Mouse (Mus musculus) kidney, embryonic 16.5 days (tissue): Measurements from ENCODE around the gene Gm45844. TPM values are rescaled to one million over a fixed set of nuclear protein-coding genes. Genes with fewer than 3 reads are reported as not detected.
A peak's percentile ranks its signal among the peaks of the same experiment; 100 is the strongest.
"Not testable (repeated sequence)": the region's sequence is repeated elsewhere in the genome, so short reads cannot be mapped to it uniquely, and the experiment has no call there.

ENCODE experiments used
- ATAC-seq: fragments of 200-750 bp; cut with Nextera tagmentation; 2 replicates; pipeline ENCODE4 v1.8.0; 2017; ENCODE audit warnings: moderate TSS enrichment; ENCODE audit not compliant: low FRiP score, low TSS enrichment
- H3K27ac ChIP-seq: fragments of 300-500 bp; sonication (generic); 2 replicates; pipeline ENCODE4 v1.5.1; 2014; ENCODE audit warnings: low read length
- H3K27me3 ChIP-seq: fragments of 300-500 bp; sonication (generic); 2 replicates; pipeline ENCODE4 v1.6.1; 2014; ENCODE audit warnings: low read length, control low read depth, mixed read lengths; ENCODE audit not compliant: insufficient read depth
- H3K36me3 ChIP-seq: fragments of 300-500 bp; sonication (generic); 2 replicates; pipeline ENCODE4 v1.6.1; 2014; ENCODE audit warnings: low read length, control low read depth, mixed read lengths; ENCODE audit not compliant: insufficient read depth
- H3K4me1 ChIP-seq: fragments of 300-500 bp; sonication (generic); 2 replicates; pipeline ENCODE4 v1.6.1; 2014; ENCODE audit warnings: low read length, control low read depth, mixed read lengths; ENCODE audit not compliant: insufficient read depth
- H3K4me2 ChIP-seq: fragments of 300-500 bp; sonication (generic); replicated peaks from 2 replicates; pipeline ENCODE4 v1.6.1; 2014; ENCODE audit warnings: low read depth, low read length
- H3K4me3 ChIP-seq: fragments of 300-500 bp; sonication (generic); 2 replicates; pipeline ENCODE4 v1.5.1; 2014; ENCODE audit warnings: mild to moderate bottlenecking, low read length
- H3K9ac ChIP-seq: fragments of 300-500 bp; sonication (generic); replicated peaks from 2 replicates; pipeline ENCODE4 v1.6.1; 2014; ENCODE audit warnings: low read length
- H3K9me3 ChIP-seq: fragments of 300-500 bp; sonication (generic); 2 replicates; pipeline ENCODE4 v1.6.1; 2016; ENCODE audit warnings: low read length, control low read depth
- WGBS: fragments of 180-500 bp; shearing (Covaris S2); extraction: QIAGEN DNeasy Blood & Tissue Kit; methylation state at CpG from one replicate; pipeline ENCODE4 v1.1.7; 2014; 5-methylcytosine and 5-hydroxymethylcytosine counted together
- polyA plus RNA-seq: library from polyadenylated mRNA; unstranded; fragments of >200 nt; fragmentation: Nextera tagmentation; extraction: Ambion mirVana; gene quantifications from 2 replicates; pipeline ENCODE4 v1.2.1, GENCODE M21; 2015

Gm45844 gene
- 2.7 and 4.2 TPM in 2 replicates for polyA plus RNA-seq

DNA sequence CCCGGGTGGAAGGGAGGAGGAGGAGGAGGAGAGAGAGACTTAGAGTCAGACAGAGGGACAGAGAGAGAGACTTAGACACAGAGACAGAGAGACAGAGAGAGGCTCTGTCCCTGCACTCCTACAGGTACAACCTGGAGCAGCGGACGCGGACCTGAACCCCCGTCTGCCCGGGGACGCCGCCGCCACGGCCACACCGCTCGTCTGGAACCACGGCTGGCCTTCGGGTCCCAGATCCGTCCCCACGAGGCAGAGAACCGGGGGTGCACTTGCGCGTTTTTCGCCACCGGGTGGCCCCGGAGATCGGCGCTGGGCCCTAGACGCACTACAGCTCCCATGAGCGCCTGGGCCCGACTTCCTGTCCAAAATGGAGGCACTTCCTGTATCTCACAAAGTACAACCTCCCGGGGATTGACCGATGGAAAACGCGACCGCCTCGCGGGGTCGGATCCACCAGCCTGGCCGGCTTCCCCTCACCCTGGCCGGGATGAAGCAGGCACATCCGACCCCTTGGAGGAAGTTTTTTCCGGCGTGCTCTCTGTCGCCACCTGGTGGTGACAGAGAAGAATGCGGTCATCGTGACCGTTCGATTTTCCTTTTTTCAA is at the start of gene Gm45844:
Gene Gm45844, minus strand, starts transcription at position 324 of the 602 bp plus-strand sequence.
- peak within 1 kb of the TSS; percentile 33 for H3K4me3 ChIP-seq
- not testable (repeated sequence) for H3K27me3 ChIP-seq, H3K4me1 ChIP-seq, H3K36me3 ChIP-seq, H3K9me3 ChIP-seq
- H3K9ac ChIP-seq, result 0 out of 2 replicates have a peak within 1 kb of the TSS, but pooled peaks have one; percentile 2
- 32% methylated on average over 45 of the region's 45 CpGs for WGBS
- H3K4me2 ChIP-seq, result peak within 1 kb of the TSS; percentile 46
- ATAC-seq, result peak; percentile 100
- peak within 1 kb of the TSS; percentile 63; the same call in 1 of the 2 replicates for H3K27ac ChIP-seq

DNA sequence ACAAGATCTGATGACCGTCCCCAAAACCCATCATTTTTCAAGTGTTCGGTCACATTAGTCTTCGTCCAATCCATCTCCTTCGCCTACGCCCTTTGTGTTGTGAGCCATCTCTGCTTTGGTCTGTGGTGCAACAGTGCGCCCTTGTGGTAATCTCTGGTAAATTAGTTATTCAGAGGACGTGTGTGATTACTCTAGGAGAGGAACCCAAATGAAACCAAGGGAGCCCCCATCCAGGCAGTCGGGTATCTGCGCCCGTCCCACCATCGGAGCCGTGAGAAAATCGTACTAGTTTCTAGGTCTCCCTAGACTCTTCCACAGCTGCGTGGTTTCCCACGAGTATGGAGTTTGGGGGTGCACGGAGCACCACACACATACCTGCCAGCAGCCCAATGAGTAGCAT is 17.5 kb upstream of the Gm45844 start:
- Histone ChIP-seq H3K4me3 (no peak overlapping the region), H3K27me3 (no peaks in the 10 kb centered on the region), H3K36me3 (peaks cover 46% of the 10 kb centered on the region), H3K4me1 (0 out of 2 replicates have a peak, but pooled peaks cover 5% of the 10 kb centered on the region), H3K9ac (no peak overlapping the region), H3K9me3 (peaks cover 13% of the 10 kb centered on the region; the same call in 1 of the 2 replicates), H3K27ac (no peak overlapping the region), H3K4me2 (no peak overlapping the region)
- no peak for ATAC-seq
- WGBS, result 84% methylated on average over 16 of the region's 16 CpGs

DNA sequence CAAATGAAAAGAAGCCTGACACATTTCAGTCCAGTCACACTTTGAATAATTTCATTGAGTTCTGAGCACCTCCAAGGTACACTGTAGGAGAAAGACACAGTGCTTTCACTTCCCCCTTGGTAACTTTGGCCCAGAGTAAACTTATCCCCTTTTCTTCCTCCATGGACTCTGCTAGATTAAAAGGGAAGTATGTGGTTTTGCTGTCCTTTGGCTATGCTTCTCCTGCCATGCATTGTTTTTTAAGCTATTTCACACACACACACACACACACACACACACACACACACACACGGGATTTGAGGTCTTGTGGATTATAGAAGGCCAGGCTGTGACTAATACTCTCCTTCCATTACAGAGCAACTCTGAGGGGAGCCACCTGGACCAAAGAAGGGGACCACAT is 3.3 kb upstream of the Gm45844 start:
- no peaks in the 10 kb centered on the region for H3K27me3 ChIP-seq

DNA sequence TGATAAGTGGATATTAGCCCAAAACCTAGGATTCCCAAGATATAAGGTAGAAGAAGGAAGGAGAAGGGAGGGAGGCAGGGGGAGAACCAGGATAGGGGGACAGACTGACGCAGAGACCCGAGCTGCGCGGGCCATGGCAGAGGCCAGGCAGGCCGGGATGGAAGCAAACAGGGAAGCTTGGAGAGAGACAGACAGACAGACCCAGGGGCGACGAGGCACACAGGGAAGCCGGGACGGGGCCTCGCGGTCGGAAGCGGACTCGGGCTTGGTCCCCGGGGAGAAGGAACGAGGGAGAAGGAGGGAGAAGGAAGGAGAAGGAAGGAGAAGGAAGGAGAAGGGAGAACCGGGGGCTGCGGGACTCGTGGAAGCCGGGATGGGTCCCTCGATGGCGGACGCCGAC is 533 bp downstream of the Gm45844 start:
- peak overlapping the region; percentile 46 for H3K4me2 ChIP-seq
- not testable (repeated sequence) for H3K36me3 ChIP-seq, H3K4me1 ChIP-seq, H3K27me3 ChIP-seq, H3K9me3 ChIP-seq, H3K9ac ChIP-seq
- peak overlapping the region; percentile 63; the same call in 1 of the 2 replicates for H3K27ac ChIP-seq
- ATAC-seq, result peak; percentile 81
- 40% methylated on average over 19 of the region's 24 CpGs for WGBS
- peak overlapping the region; percentile 33 for H3K4me3 ChIP-seq

More for the DNA sequence above, 3.3 kb upstream of the Gm45844 start:
- no peak overlapping the region for H3K9ac ChIP-seq
- no peak overlapping the region for H3K4me3 ChIP-seq
- peaks cover 4% of the 10 kb centered on the region for H3K9me3 ChIP-seq
- ATAC-seq, result no peak
- no peak overlapping the region for H3K27ac ChIP-seq
- no peak overlapping the region for H3K4me2 ChIP-seq
- H3K36me3 ChIP-seq, result peaks cover 20% of the 10 kb centered on the region; the same call in 1 of the 2 replicates
- 83% methylated on average over 1 of the region's 1 CpGs for WGBS
- H3K4me1 ChIP-seq, result no peaks in the 10 kb centered on the region

DNA sequence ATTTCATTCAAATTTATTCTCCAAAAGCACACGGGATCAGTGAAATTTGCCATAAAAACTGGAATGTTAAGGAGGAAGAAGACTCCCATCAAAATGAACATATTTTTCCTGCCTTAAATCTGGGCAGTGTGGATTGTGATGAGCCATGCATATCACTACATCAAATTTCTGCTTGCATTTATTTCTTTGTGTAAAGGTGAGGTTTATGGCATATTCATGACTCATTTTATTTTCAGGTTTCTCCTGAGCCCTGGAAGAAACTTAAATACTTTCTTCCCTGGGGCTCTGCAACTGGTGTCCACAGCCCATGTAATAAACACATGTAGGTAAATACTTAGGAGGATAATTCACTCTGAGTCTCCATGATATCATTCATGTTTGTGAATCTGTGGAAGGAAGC is 30.9 kb downstream of the Gm45844 start, which contains the start of gene Vmn2r29:
Gene Vmn2r29, minus strand, starts transcription at position 101 of the 400 bp plus-strand sequence.
- WGBS, result no CpG with 5 or more reads among the region's 1 CpGs
- H3K36me3 ChIP-seq, result not testable (repeated sequence)

DNA sequence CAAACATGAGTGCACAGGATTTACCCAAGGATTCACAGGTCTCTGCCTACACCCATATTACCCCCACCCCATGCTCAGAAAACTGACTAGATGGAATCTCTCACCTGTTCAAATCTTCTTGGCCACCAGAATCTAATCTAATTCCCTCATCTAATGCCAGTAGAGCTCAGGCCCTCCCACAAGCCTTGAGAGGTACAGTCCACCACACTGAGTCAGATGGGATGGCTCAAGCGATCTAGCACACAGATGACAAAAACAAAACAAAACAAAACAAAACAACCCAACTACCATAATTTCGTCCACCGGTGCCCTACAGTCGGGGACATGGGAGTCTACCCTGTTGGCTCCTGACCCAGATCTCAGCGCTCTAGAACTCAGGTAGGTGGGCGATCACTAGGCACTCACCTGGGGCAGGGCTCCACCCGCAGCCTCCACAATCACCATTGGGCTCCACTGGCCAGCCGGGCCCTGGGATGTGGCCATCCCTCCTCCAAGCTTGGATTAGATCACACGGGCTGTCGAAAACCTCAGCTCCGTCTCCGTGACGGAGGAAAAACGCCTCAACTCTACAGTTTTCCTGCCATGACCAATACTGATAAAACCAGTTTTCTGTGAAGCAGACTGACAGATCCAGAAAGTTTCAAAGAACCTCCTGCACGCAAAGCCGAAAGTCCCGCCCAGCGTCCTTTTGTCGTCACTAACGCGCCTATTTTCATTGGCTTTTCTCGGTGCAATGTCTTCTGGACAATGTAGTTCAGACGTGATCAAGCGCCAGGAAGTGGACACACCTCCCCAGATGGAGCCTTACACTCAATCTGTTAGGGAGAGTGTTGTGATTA is 68.6 kb downstream of the Gm45844 start, which contains the start of gene Zfp772:
Gene Zfp772, minus strand, starts transcription at position 686 of the 839 bp plus-strand sequence.
- ATAC-seq, result not testable (repeated sequence)

More for the DNA sequence above, 30.9 kb downstream of the Gm45844 start, which contains the start of gene Vmn2r29:
- H3K4me3 ChIP-seq, H3K9me3 ChIP-seq, H3K9ac ChIP-seq, H3K4me1 ChIP-seq, H3K27me3 ChIP-seq, ATAC-seq, H3K27ac ChIP-seq, H3K4me2 ChIP-seq: not testable (repeated sequence)

DNA sequence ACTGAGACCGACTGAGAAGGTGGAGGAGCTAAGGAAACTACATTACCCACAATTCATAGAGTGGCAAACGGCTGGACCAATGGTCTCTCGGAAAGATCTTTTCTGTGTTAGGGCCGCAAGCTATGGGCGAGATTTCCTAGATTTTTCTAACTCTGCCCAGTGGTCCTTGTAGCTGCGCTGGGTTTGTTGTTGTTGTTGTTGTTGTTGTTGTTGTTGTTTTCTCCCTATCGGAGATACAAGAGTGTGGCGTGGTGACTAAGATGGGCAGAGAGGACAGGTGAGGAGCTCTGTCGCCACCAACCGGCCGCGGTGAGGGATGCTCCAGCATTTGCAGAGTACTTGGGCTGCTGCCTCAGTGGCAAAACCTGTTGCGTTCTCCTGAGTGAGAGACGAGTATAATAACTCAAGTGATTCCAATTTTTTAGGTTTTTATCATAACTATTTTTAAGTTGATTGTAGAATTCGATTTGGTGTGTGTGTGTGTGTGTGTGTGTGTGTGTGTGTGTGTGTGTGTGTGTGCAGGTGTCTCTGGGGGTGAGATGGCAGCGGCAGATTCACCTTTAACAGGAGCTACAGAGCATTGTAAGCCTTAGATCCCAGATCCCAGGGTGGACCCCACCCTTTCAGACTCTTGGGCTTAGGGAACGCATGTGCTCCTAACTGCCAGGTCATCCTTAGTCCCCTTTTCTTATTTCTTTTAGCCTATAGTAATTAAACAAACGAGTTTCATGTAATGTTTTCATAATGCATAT is 89.7 kb downstream of the Gm45844 start:
- peak; percentile 96 for ATAC-seq
- Histone ChIP-seq H3K4me2 (peak overlapping the region; percentile 52), H3K27me3 (no peaks in the 10 kb centered on the region), H3K9ac (peak overlapping the region; percentile 59), H3K4me3 (peak overlapping the region; percentile 70), H3K4me1 (no peaks in the 10 kb centered on the region), H3K36me3 (no peaks in the 10 kb centered on the region), H3K27ac (no peak overlapping the region), H3K9me3 (no peaks in the 10 kb centered on the region)
- WGBS, result 13% methylated on average over 18 of the region's 18 CpGs

More for the DNA sequence above, 68.6 kb downstream of the Gm45844 start, which contains the start of gene Zfp772:
- H3K9me3 ChIP-seq, H3K27ac ChIP-seq, H3K36me3 ChIP-seq, H3K27me3 ChIP-seq, H3K4me1 ChIP-seq: not testable (repeated sequence)
- H3K4me3 ChIP-seq, result peak within 1 kb of the TSS; percentile 55
- H3K4me2 ChIP-seq, result peak within 1 kb of the TSS; percentile 56
- peak within 1 kb of the TSS; percentile 61 for H3K9ac ChIP-seq
- WGBS, result 2% methylated on average over 24 of the region's 24 CpGs

DNA sequence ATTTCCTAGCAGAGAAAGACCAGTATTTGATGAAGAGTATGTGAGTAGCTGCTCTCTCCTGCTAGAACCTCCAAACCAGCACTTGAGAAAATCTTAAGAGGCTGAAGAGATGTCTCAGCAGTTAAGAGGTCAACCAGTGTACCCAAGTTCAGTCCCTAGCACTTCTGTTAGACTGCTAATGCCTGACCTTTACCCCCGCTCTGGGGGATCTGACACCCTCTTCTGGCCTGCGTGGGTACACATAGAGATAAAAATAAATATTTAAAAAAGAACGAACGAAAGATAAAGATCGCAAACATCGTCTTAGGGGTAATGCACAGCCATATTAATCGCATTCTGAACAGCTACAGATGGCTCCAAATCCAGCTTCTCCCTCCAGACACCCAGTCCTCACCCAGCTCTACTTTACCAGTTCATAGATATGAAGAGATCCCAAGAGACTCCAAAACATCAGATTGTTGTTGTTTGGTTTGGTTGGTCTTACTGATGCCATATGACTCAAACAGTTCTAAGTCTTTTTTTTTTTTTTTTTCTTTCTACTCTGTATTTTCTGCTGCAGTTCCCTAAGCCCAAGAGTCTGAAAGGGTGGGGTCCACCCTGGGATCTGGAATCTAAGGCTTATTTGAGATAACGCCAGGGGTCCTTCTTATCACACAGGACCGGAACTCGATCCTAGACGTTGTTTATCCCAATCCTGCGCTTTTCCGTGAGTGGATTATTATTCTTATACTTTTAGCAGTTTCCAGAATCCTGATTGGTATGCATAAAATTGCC is 90.5 kb downstream of the Gm45844 start:
- Histone ChIP-seq H3K9me3 (no peaks in the 10 kb centered on the region), H3K27me3 (no peaks in the 10 kb centered on the region), H3K4me1 (no peaks in the 10 kb centered on the region), H3K27ac (no peak overlapping the region), H3K9ac (peak overlapping the region; percentile 59), H3K4me3 (peak overlapping the region; percentile 70), H3K36me3 (peaks cover 2% of the 10 kb centered on the region; the same call in 1 of the 2 replicates), H3K4me2 (peak overlapping the region; percentile 52)
- WGBS, result 33% methylated on average over 13 of the region's 13 CpGs
- peak; percentile 60 for ATAC-seq

DNA sequence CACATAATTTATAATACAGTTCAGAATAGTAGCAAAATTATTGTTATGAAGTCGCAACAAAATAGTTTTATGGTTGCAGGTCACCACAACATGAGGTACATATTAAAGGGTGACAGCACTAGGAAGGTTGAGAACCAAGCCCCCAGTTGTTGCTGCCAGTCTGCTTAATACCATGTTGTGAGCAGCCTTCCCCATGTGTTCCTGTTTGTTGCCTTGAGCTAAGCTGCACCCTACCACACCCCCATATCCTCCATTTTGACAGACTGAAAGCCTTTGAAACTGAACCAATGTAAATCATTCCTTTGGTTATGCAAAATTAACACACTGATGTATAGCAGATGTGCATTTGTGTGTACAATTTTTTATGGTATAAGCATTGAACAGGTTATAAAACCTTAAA is 92.2 kb downstream of the Gm45844 start:
- WGBS, result 93% methylated on average over 1 of the region's 1 CpGs
- no peaks in the 10 kb centered on the region for H3K4me1 ChIP-seq
- H3K27ac ChIP-seq, result no peak overlapping the region
- H3K9me3 ChIP-seq, result no peaks in the 10 kb centered on the region
- ATAC-seq, result no peak
- no peak overlapping the region for H3K9ac ChIP-seq
- H3K4me3 ChIP-seq, result no peak overlapping the region
- H3K4me2 ChIP-seq, result no peak overlapping the region
- H3K36me3 ChIP-seq, result peaks cover 19% of the 10 kb centered on the region
- no peaks in the 10 kb centered on the region for H3K27me3 ChIP-seq
